ENCODE assay signal across 7 mouse cellular contexts in genomic region chr7:83884921-83885532, GRCm38 (mm10). TPM values are rescaled to one million over a fixed set of nuclear protein-coding genes. Genes with fewer than 3 reads are reported as not detected.
DNase-seq lines count a peak whose midpoint lies in the region; ATAC-seq and TF ChIP-seq lines count a peak whose summit lies in the region.

No protein-coding gene starts in this region.

- peaks cover 28% of the 10 kb centered on the region for H3K79me2 ChIP-seq in MEL (ENCODE audit: control insufficient read depth, insufficient read depth, low read length, poor library complexity)

- H3K4me2 ChIP-seq in forebrain, embryonic 14.5 days (ENCODE audit: low read length), result peak overlapping the region; percentile 87
- H3K4me2 ChIP-seq in midbrain, embryonic 11.5 days, result peak overlapping the region; percentile 96

- H3K4me3 ChIP-seq in ES-Bruce4 (ENCODE audit: low read depth, low read length) (peak overlapping the region; percentile 79), MEL (ENCODE audit: control insufficient read depth in 1 of 2, insufficient read depth in 1 of 2, low read depth in 2 of 2, low read length in 2 of 2) (peak overlapping the region; percentile 83 to 93)
- peak overlapping the region; percentile 57 for H3K4me3 ChIP-seq in forebrain, embryonic 14.5 days (ENCODE audit: low read depth, low read length)
- peak overlapping the region; percentile 92 for H3K4me3 ChIP-seq in limb, embryonic 10.5 days
- peak overlapping the region; percentile 70 for H3K4me3 ChIP-seq in midbrain, embryonic 11.5 days (ENCODE audit: low read depth, low read length)

- TF ChIP-seq RAD21 in MEL (IDR thresholded peaks at IDR 0.05; ENCODE audit: low read depth, low read length), result no peak

- no peaks in the 10 kb centered on the region; the same call in 1 of the 2 replicates for H3K36me3 ChIP-seq in ES-Bruce4 (ENCODE audit: control insufficient read depth, insufficient read depth, low read length, poor library complexity, severe bottlenecking)
- peaks cover 0 to 34% of the 10 kb centered on the region in 2 experiments; a peak in 2 of 4 replicates for H3K36me3 ChIP-seq in MEL (ENCODE audit: control insufficient read depth in 1 of 2, insufficient read depth in 2 of 2, low read length in 2 of 2)
- 0 out of 2 replicates have a peak, but pooled peaks cover 4% of the 10 kb centered on the region for H3K36me3 ChIP-seq in forebrain, embryonic 14.5 days (ENCODE audit: control insufficient read depth, insufficient read depth, low read length)
- H3K36me3 ChIP-seq in limb, embryonic 10.5 days, result peaks cover 28% of the 10 kb centered on the region
- peaks cover 4% of the 10 kb centered on the region for H3K36me3 ChIP-seq in midbrain, embryonic 11.5 days (ENCODE audit: control insufficient read depth, insufficient read depth, low read length)

- TF ChIP-seq CTCF in ES-Bruce4 (IDR thresholded peaks at IDR 0.05; ENCODE audit: low read depth, low read length) (no peak), MEL (IDR thresholded peaks at IDR 0.05 in 2 of 3, conservative IDR thresholded peaks at IDR 0.05 in 1 of 3; ENCODE audit: control insufficient read depth in 1 of 3, insufficient read depth in 1 of 3, low read depth in 2 of 3, low read length in 3 of 3, poor library complexity in 1 of 3, severe bottlenecking in 1 of 3) (no peak)

- no peak for ATAC-seq in forebrain, embryonic 14.5 days
- ATAC-seq in midbrain, embryonic 11.5 days (ENCODE audit: low FRiP score), result no peak

- TF ChIP-seq EP300 in ES-Bruce4 (IDR thresholded peaks at IDR 0.05; ENCODE audit: insufficient read depth, low read depth, low read length) (peak; percentile 64; the same call in 1 of the 2 replicates), MEL (IDR thresholded peaks at IDR 0.05; ENCODE audit: low read depth in 1 of 2, low read length in 2 of 2) (peak; percentile 71 to 84)

- peaks cover 2% of the 10 kb centered on the region for H3K4me1 ChIP-seq in ES-Bruce4 (ENCODE audit: control insufficient read depth, insufficient read depth, low read length)
- H3K4me1 ChIP-seq in MEL (ENCODE audit: control insufficient read depth in 1 of 2, insufficient read depth in 2 of 2, low read length in 2 of 2), result peaks cover 7 to 24% of the 10 kb centered on the region in 2 experiments
- H3K4me1 ChIP-seq in forebrain, embryonic 14.5 days (ENCODE audit: control insufficient read depth, insufficient read depth, low read length), result peaks cover 16% of the 10 kb centered on the region
- peaks cover 54% of the 10 kb centered on the region for H3K4me1 ChIP-seq in limb, embryonic 10.5 days
- peaks cover 19% of the 10 kb centered on the region for H3K4me1 ChIP-seq in midbrain, embryonic 11.5 days (ENCODE audit: control insufficient read depth, insufficient read depth, low read length)

- no peaks in the 10 kb centered on the region for H3K9me3 ChIP-seq in ES-Bruce4 (replicated peaks; ENCODE audit: control insufficient read depth, insufficient read depth, low read length, poor library complexity, severe bottlenecking)
- no peaks in the 10 kb centered on the region for H3K9me3 ChIP-seq in MEL (replicated peaks; ENCODE audit: insufficient read depth, low read length)
- no peaks in the 10 kb centered on the region for H3K9me3 ChIP-seq in forebrain, embryonic 14.5 days (replicated peaks; ENCODE audit: control insufficient read depth, low read length)
- H3K9me3 ChIP-seq in limb, embryonic 10.5 days (replicated peaks), result 0 out of 2 replicates have a peak, but pooled peaks cover 2% of the 10 kb centered on the region
- no peaks in the 10 kb centered on the region for H3K9me3 ChIP-seq in midbrain, embryonic 11.5 days (ENCODE audit: control insufficient read depth, low read length)

- H3K27ac ChIP-seq in ES-Bruce4 (ENCODE audit: insufficient read depth, low read length) (peak overlapping the region; percentile 94), MEL (ENCODE audit: control insufficient read depth, low read depth, low read length) (peak overlapping the region; percentile 98)
- no peak overlapping the region for H3K27ac ChIP-seq in forebrain, embryonic 14.5 days (ENCODE audit: low read depth, low read length)
- peak overlapping the region; percentile 98 for H3K27ac ChIP-seq in limb, embryonic 10.5 days
- H3K27ac ChIP-seq in midbrain, embryonic 11.5 days (ENCODE audit: low read depth, low read length), result peak overlapping the region; percentile 94

- peak; percentile 81 for DNase-seq in MEL (ENCODE audit: low read depth, low spot score)
- DNase-seq in forebrain, embryonic 14.5 days (ENCODE audit: low spot score), result no peak
- DNase-seq in limb, embryonic 10.5 days (ENCODE audit: low spot score), result no peak
- peak; percentile 87 for DNase-seq in midbrain, embryonic 11.5 days (ENCODE audit: low spot score, missing footprints)
- DNase-seq in adrenal gland, adult 18-20 months (ENCODE audit: low spot score in 2 of 2), result no peak
- DNase-seq in layer of hippocampus, adult 8-10 months (ENCODE audit: low spot score in 2 of 2), result no peak

- TF ChIP-seq POLR2A in ES-Bruce4 (IDR thresholded peaks at IDR 0.05; ENCODE audit: insufficient read depth, low read length) (no peak), MEL (IDR thresholded peaks at IDR 0.05; ENCODE audit: control insufficient read depth in 1 of 2, insufficient read depth in 1 of 2, low read depth in 1 of 2, low read length in 2 of 2, poor library complexity in 1 of 2) (no peak; a peak in 1 of 4 replicates)

- H3K27me3 ChIP-seq in ES-Bruce4 (ENCODE audit: control insufficient read depth, insufficient read depth, low read length, poor library complexity, severe bottlenecking) (no peaks in the 10 kb centered on the region), MEL (ENCODE audit: control insufficient read depth in 1 of 2, insufficient read depth in 2 of 2, low read length in 2 of 2) (no peaks in the 10 kb centered on the region)
- no peaks in the 10 kb centered on the region for H3K27me3 ChIP-seq in forebrain, embryonic 14.5 days (replicated peaks; ENCODE audit: control insufficient read depth, insufficient read depth, low read length)
- H3K27me3 ChIP-seq in limb, embryonic 10.5 days (ENCODE audit: low read depth, poor library complexity, severe bottlenecking), result no peaks in the 10 kb centered on the region
- no peaks in the 10 kb centered on the region for H3K27me3 ChIP-seq in midbrain, embryonic 11.5 days (ENCODE audit: control insufficient read depth, insufficient read depth, low read length)

- 31% methylated on average over 6 of the region's 6 CpGs for WGBS in forebrain, embryonic 14.5 days
- WGBS in limb, embryonic 10.5 days, result 62% methylated on average over 6 of the region's 6 CpGs
- whole genome bisulfite sequencing in midbrain, embryonic 11.5 days, result 43% methylated on average over 6 of the region's 6 CpGs

- H3K9ac ChIP-seq in ES-Bruce4 (ENCODE audit: low read depth, poor library complexity, severe bottlenecking) (peak overlapping the region; percentile 89), MEL (ENCODE audit: control insufficient read depth, low read depth, low read length, poor library complexity, severe bottlenecking) (peak overlapping the region; percentile 97)
- peak overlapping the region; percentile 87 for H3K9ac ChIP-seq in forebrain, embryonic 14.5 days (ENCODE audit: low read length)
- H3K9ac ChIP-seq in midbrain, embryonic 11.5 days (ENCODE audit: low read length), result peak overlapping the region; percentile 87

TF ChIP-seq in MEL, 35 proteins besides CTCF, POLR2A, EP300 and RAD21 (continues in another document):
- TF ChIP-seq HCFC1 (IDR thresholded peaks at IDR 0.05; ENCODE audit: low read depth, low read length), result peak; percentile 50; the same call in 1 of the 2 replicates
- TF ChIP-seq MYB (IDR thresholded peaks at IDR 0.05; ENCODE audit: low read depth, low read length), result peak; percentile 52
- no peak for TF ChIP-seq USF2 (IDR thresholded peaks at IDR 0.05; ENCODE audit: borderline replicate concordance in 1 of 2, insufficient read depth in 1 of 2, low read depth in 1 of 2, low read length in 2 of 2)
- TF ChIP-seq TAL1 (IDR thresholded peaks at IDR 0.05; ENCODE audit: low read length), result peak; percentile 92
- TF ChIP-seq SIN3A (IDR thresholded peaks at IDR 0.05; ENCODE audit: low read length), result peak; percentile 79
- TF ChIP-seq MAX (IDR thresholded peaks at IDR 0.05; ENCODE audit: low read length), result peak; percentile 33; the same call in 1 of the 2 replicates
- TF ChIP-seq TBP (IDR thresholded peaks at IDR 0.05; ENCODE audit: low read depth, low read length), result no peak; the same call in 1 of the 2 replicates
- peak; percentile 73 for TF ChIP-seq GATA1 (IDR thresholded peaks at IDR 0.05; ENCODE audit: low read depth, low read length)
- peak; percentile 85 for TF ChIP-seq ETS1 (IDR thresholded peaks at IDR 0.05; ENCODE audit: low read depth, low read length)
- TF ChIP-seq ZNF384 (IDR thresholded peaks at IDR 0.05; ENCODE audit: low read depth, low read length), result no peak
- TF ChIP-seq TCF12 (IDR thresholded peaks at IDR 0.05; ENCODE audit: low read depth, low read length), result peak; percentile 88
- TF ChIP-seq E2F4 (IDR thresholded peaks at IDR 0.05; ENCODE audit: borderline replicate concordance, low read depth, low read length), result no peak

RNA-seq across cellular contexts. Expression of gene Mesd, which starts 0.8 kb away (rescaled TPM):
- polyA plus RNA-seq in ES-Bruce4 (2011; ENCODE audit: insufficient read depth, insufficient read length, low read depth, missing spikeins) (97.8 and 101 TPM in 2 replicates), MEL (2012; ENCODE audit: insufficient read depth in 1 of 2, insufficient read length in 2 of 2, low read depth in 1 of 2, low replicate concordance in 2 of 2, missing spikeins in 1 of 2) (100 to 1,000 TPM in 1 of 2 experiments, 10 to 100 TPM in 1; 64.5 to 135 TPM)
- total RNA-seq in MEL (2012; rRNA removed), result 75.8 and 83.3 TPM in 2 replicates
- polyA plus RNA-seq in forebrain, embryonic 14.5 days (2014; fragmentation: Nextera tagmentation; extraction: Ambion mirVana), result 56.2 and 62.8 TPM in 2 replicates
- 104 and 106 TPM in 2 replicates for polyA plus RNA-seq in limb, embryonic 10.5 days (2016; fragmentation: Nextera tagmentation; extraction: Ambion mirVana)
- polyA plus RNA-seq in midbrain, embryonic 11.5 days (2014; fragmentation: Nextera tagmentation; extraction: Ambion mirVana), result 80.3 and 84.4 TPM in 2 replicates
- 100 to 1,000 TPM in 1 of 2 experiments, 10 to 100 TPM in 1; 92.9 to 101 TPM for total RNA-seq in adrenal gland, adult 18-20 months (2021)
- 10 to 100 TPM; 65.0 to 75.1 (median 68.2) TPM for total RNA-seq in layer of hippocampus, adult 8-10 months (2022)

RNA-seq across cellular contexts. Expression of gene Tlnrd1, which starts 0.9 kb away (rescaled TPM):
- polyA plus RNA-seq in ES-Bruce4 (2011; ENCODE audit: insufficient read depth, insufficient read length, low read depth, missing spikeins) (17.8 and 19.4 TPM in 2 replicates), MEL (2012; ENCODE audit: insufficient read depth in 1 of 2, insufficient read length in 2 of 2, low read depth in 1 of 2, low replicate concordance in 2 of 2, missing spikeins in 1 of 2) (10 to 100 TPM in 1 of 2 experiments, not detected in 1; 18.0 TPM)
- total RNA-seq in MEL (2012; rRNA removed), result 7.5 and 8.8 TPM in 2 replicates
- 7.3 and 7.6 TPM in 2 replicates for polyA plus RNA-seq in forebrain, embryonic 14.5 days (2014; fragmentation: Nextera tagmentation; extraction: Ambion mirVana)
- polyA plus RNA-seq in limb, embryonic 10.5 days (2016; fragmentation: Nextera tagmentation; extraction: Ambion mirVana), result 21.3 and 22.0 TPM in 2 replicates
- 13.1 and 16.8 TPM in 2 replicates for polyA plus RNA-seq in midbrain, embryonic 11.5 days (2014; fragmentation: Nextera tagmentation; extraction: Ambion mirVana)
- 10 to 100 TPM; 12.7 to 17.4 TPM for total RNA-seq in adrenal gland, adult 18-20 months (2021)
- 10 to 100 TPM; 18.6 to 20.7 (median 20.1) TPM for total RNA-seq in layer of hippocampus, adult 8-10 months (2022)

Comparison
In these comparisons a context has a peak if more than half of its experiments do, and no peak if none do; other contexts are left out.
1. DNase-seq: peak in MEL (single experiment) and midbrain, embryonic 11.5 days (single experiment); none in forebrain, embryonic 14.5 days (single experiment), limb, embryonic 10.5 days (single experiment), adrenal gland, adult 18-20 months (0 of 2) and layer of hippocampus, adult 8-10 months (0 of 2).
2. Peak in every context shown above with its lines, with median percentiles within 50 percentile points of each other: H3K4me3 ChIP-seq and H3K9ac ChIP-seq.